Mouse (Mus musculus): ENCODE measurements around the gene Icam1.

DNA sequence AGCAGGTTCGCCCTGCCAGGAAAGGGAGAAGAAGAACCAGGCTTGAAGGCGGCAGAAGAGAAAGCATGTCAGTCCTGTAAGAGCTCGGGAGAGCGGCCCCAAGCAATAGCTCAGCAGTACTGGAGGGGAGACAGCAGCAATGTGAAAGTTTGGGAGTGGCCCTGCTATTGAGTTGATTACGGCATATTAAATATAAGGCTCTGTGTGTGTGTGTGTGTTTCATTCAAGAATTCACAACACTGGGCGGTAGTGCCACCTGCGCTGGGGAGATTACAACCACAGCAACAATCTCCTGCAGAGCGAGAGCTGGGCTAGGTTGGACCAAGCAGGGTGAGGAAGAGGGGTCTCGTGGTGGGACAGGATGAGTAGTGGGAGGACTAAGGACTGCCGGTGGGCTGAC, 35.8 kb downstream of the Icam1 start:
- TF ChIP-seq CTCF (IDR thresholded peaks at IDR 0.05; ENCODE audit: borderline replicate concordance, insufficient read depth, low read depth, low read length), result no peak
- no peak for TF ChIP-seq POLR2A (IDR thresholded peaks at IDR 0.05; ENCODE audit: borderline replicate concordance, insufficient read depth, low read length)

Measured in cerebellum, adult 2 months (tissue).